Mouse (Mus musculus) spleen, adult 10 weeks (tissue): Measurements from ENCODE around the gene Ifit1. TPM values are rescaled to one million over a fixed set of nuclear protein-coding genes. Genes with fewer than 3 reads are reported as not detected.

ENCODE experiments used
- polyA plus RNA-seq: library from polyadenylated mRNA; stranded (reverse); fragments of 350-450 nt; fragmentation: Illumina TruSeq; extraction: RNeasy Lipid Tissue Mini Kit (QIAGEN cat#74804); gene quantifications from one replicate; pipeline ENCODE4 v1.2.3, GENCODE M21; 2015; ENCODE audit warnings: low replicate concordance; ENCODE audit not compliant: insufficient read depth

Gene Ifit1
- polyA plus RNA-seq = 13.5 TPM

GRCm38 (mm10) chr19:34640623-34641022, at the start of gene Ifit1, which contains the start of gene Ifit1bl2:
TSS of gene Ifit1 (plus strand) at chr19:34640871.
TSS of gene Ifit1bl2 (minus strand) at chr19:34640743.

GRCm38 (mm10) chr19:34601888-34602287, 38.8 kb upstream of the Ifit1 start, which contains the start of gene Ifit1bl1:
TSS of gene Ifit1bl1 (minus strand) at chr19:34601956.

GRCm38 (mm10) chr19:34607237-34608051, 33.2 kb upstream of the Ifit1 start, which contains the start of gene Ifit3b:
TSS of gene Ifit3b (plus strand) at chr19:34607970.

Other genes with a start within 250 kb of the Ifit1 start
- gene Ch25h, start 165.7 kb upstream of the Ifit1 start, polyA plus RNA-seq = 3.5 TPM
- gene Lipa, start 113.4 kb upstream of the Ifit1 start, polyA plus RNA-seq = 98.9 TPM
- 21.9 TPM for gene Ifit2, start 90.2 kb upstream of the Ifit1 start, polyA plus RNA-seq
- 53.7 TPM for gene Ifit3, start 57.3 kb upstream of the Ifit1 start, polyA plus RNA-seq
- 25.0 TPM for gene Ifit1bl1, start 38.9 kb upstream of the Ifit1 start, polyA plus RNA-seq
- 8.5 TPM for gene Ifit3b, start 32.9 kb upstream of the Ifit1 start, polyA plus RNA-seq
- gene Ifit1bl2, start 128 bp upstream of the Ifit1 start, polyA plus RNA-seq = 0.77 TPM
- gene Slc16a12, start 106.4 kb downstream of the Ifit1 start, polyA plus RNA-seq = 0.44 TPM
- gene Pank1, start 238.6 kb downstream of the Ifit1 start, polyA plus RNA-seq = 5.6 TPM